Mouse (Mus musculus) midbrain, postnatal 0 days (tissue): ENCODE data around the gene Afap1. TPM values are rescaled to one million over a fixed set of nuclear protein-coding genes. Genes with fewer than 3 reads are reported as not detected.

Experiments used
- ATAC-seq: fragments of 200-750 bp; cut with Nextera tagmentation; 2 replicates; pipeline ENCODE4 v1.8.0; 2017; ENCODE audit warnings: moderate number of reproducible peaks, mild to moderate bottlenecking, moderate TSS enrichment, moderate library complexity; ENCODE audit not compliant: low FRiP score
- DNase-seq: peaks from one replicate; pipeline ENCODE4 v3.0.0-alpha.2; 2015; ENCODE audit warnings: low spot score
- H3K27ac ChIP-seq: fragments of 300-500 bp; sonication (generic); 2 replicates; pipeline ENCODE4 v1.5.1; 2014; ENCODE audit warnings: low read depth, mild to moderate bottlenecking, low read length, mixed read lengths
- H3K27me3 ChIP-seq: fragments of 300-500 bp; sonication (generic); 2 replicates; pipeline ENCODE4 v1.6.1; 2014; ENCODE audit warnings: low read length, control low read depth, mixed read lengths; ENCODE audit not compliant: insufficient read depth
- H3K36me3 ChIP-seq: fragments of 300-500 bp; sonication (generic); 2 replicates; pipeline ENCODE4 v1.6.1; 2014; ENCODE audit warnings: low read length, control low read depth, mixed read lengths; ENCODE audit not compliant: insufficient read depth
- H3K4me1 ChIP-seq: fragments of 300-500 bp; sonication (generic); 2 replicates; pipeline ENCODE4 v1.6.1; 2014; ENCODE audit warnings: mild to moderate bottlenecking, control low read depth, antibody characterized with exemption, low read length, mixed read lengths; ENCODE audit not compliant: insufficient read depth
- H3K4me2 ChIP-seq: fragments of 300-500 bp; sonication (generic); 2 replicates; pipeline ENCODE4 v1.6.1; 2014; ENCODE audit warnings: low read depth, mild to moderate bottlenecking, low read length, mixed read lengths; ENCODE audit not compliant: poor library complexity, severe bottlenecking
- H3K4me3 ChIP-seq: fragments of 300-500 bp; sonication (generic); 2 replicates; pipeline ENCODE4 v1.5.1; 2014; ENCODE audit warnings: low read depth, mild to moderate bottlenecking, low read length, moderate library complexity
- H3K9ac ChIP-seq: fragments of 300-500 bp; sonication (generic); replicated peaks from 2 replicates; pipeline ENCODE4 v1.6.1; 2014; ENCODE audit warnings: mild to moderate bottlenecking, low read length, moderate library complexity, mixed read lengths; ENCODE audit not compliant: poor library complexity, severe bottlenecking
- H3K9me3 ChIP-seq: fragments of 300-500 bp; sonication (generic); 2 replicates; pipeline ENCODE4 v1.6.1; 2016; ENCODE audit warnings: low read length, control low read depth
- CTCF ChIP-seq: IDR thresholded peaks from 2 replicates; pipeline ENCODE4 v1.5.1; 2016; ENCODE audit warnings: antibody characterized with exemption, mild to moderate bottlenecking
- WGBS: fragments of 180-500 bp; shearing (Covaris S2); extraction: QIAGEN DNeasy Blood & Tissue Kit; methylation state at CpG from one replicate; pipeline ENCODE4 v1.1.7; 2014; 5-methylcytosine and 5-hydroxymethylcytosine counted together
- polyA plus RNA-seq: library from polyadenylated mRNA; unstranded; fragments of >200 nt; fragmentation: Nextera tagmentation; extraction: Ambion mirVana; gene quantifications from 2 replicates; pipeline ENCODE4 v1.2.1, GENCODE M21; 2015
- total RNA-seq: library from RNA; depleted of rRNA; stranded (reverse); fragments of >200 nt; gene quantifications from 2 replicates; pipeline ENCODE4 v1.2.3, GENCODE M21; 2014

The Afap1 gene
- total and polyA plus RNA-seq, 2 experiments from 2014 or later, result 43.8 to 80.9 TPM

DNA sequence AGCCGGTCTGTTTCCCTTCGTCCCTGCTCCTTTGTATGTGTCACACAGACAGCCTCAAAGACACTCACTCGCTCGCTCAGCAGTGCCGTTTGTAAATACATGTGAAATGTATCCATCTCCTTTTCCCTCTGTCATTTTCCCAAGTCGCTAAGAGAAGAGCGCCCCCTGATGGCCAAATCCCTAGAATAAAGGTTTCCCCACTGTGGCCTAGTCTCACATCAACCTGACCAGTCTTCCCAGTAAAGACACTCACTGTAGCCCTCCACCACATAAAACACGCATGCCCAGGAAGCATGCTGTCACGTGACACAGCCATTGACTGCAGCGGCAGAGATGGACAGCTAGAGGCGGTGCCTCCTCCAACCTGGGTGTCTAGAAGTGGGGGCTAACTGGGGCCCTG lies 8.9 kb upstream of the Afap1 start:
- H3K27ac ChIP-seq, result no peak overlapping the region
- DNase-seq (peak; percentile 57), ATAC-seq (no peak)
- no peaks in the 10 kb centered on the region for H3K36me3 ChIP-seq
- 29% methylated on average over 11 of the region's 11 CpGs for WGBS
- no peaks in the 10 kb centered on the region for H3K4me1 ChIP-seq
- no peak overlapping the region for H3K4me2 ChIP-seq
- H3K9ac ChIP-seq, result no peak overlapping the region
- H3K9me3 ChIP-seq, result no peaks in the 10 kb centered on the region
- TF ChIP-seq CTCF, result peak; percentile 69
- H3K27me3 ChIP-seq, result no peaks in the 10 kb centered on the region
- H3K4me3 ChIP-seq, result no peak overlapping the region

DNA sequence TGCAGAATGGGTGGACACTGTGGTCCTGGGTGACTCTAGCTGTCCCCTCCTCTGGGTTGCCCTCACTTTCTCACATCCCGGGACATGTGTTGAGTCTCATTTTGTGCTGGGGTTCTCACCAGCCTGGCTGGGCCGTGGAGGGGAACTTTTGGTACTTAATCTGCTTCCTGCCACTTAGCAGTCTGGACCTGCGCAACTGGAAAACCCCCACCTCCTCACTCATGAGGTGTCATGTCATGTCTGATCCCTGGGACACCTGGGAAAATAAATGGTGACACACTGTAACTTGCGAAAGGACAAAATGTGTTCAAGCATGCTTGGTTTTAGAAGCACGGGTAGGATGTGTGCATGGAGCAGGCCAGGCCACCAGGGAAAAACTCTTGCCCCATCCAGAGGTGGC lies 8.4 kb upstream of the Afap1 start:
- no peak for DNase-seq
- H3K27me3 ChIP-seq, result no peaks in the 10 kb centered on the region
- no peak overlapping the region for H3K27ac ChIP-seq
- ATAC-seq, result no peak
- H3K9me3 ChIP-seq, result no peaks in the 10 kb centered on the region
- no peaks in the 10 kb centered on the region for H3K36me3 ChIP-seq
- no peak overlapping the region for H3K4me3 ChIP-seq
- no peak for TF ChIP-seq CTCF
- no peaks in the 10 kb centered on the region for H3K4me1 ChIP-seq
- no peak overlapping the region for H3K9ac ChIP-seq
- H3K4me2 ChIP-seq, result no peak overlapping the region
- WGBS, result 97% methylated on average over 5 of the region's 5 CpGs

DNA sequence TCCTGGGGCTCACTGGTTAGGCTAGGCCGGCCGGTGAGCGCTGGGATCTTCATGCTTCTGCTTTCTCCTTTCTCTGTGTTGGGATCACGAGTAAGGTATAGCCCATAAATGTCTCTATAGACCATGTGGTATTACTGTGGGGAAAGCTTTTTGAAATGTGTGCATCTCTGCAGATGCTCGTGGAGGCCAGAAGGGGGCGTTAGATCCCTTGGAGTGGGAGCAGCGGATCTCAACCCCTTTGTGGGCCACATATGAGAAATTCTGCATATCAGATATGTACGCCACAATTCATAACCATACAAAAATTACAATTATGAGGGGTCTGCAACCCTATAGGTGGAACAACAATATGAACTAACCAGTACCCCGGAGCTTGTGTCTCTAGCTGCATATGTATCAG lies 4.2 kb upstream of the Afap1 start:
- no peaks in the 10 kb centered on the region for H3K27me3 ChIP-seq
- H3K4me1 ChIP-seq, result no peaks in the 10 kb centered on the region
- no peak overlapping the region for H3K9ac ChIP-seq
- WGBS, result 53% methylated on average over 9 of the region's 9 CpGs
- DNase-seq (peak; percentile 56), ATAC-seq (no peak)
- no peaks in the 10 kb centered on the region for H3K9me3 ChIP-seq
- H3K4me3 ChIP-seq, result no peak overlapping the region
- H3K27ac ChIP-seq, result no peak overlapping the region
- H3K36me3 ChIP-seq, result no peaks in the 10 kb centered on the region
- peak; percentile 73 for TF ChIP-seq CTCF
- H3K4me2 ChIP-seq, result no peak overlapping the region

DNA sequence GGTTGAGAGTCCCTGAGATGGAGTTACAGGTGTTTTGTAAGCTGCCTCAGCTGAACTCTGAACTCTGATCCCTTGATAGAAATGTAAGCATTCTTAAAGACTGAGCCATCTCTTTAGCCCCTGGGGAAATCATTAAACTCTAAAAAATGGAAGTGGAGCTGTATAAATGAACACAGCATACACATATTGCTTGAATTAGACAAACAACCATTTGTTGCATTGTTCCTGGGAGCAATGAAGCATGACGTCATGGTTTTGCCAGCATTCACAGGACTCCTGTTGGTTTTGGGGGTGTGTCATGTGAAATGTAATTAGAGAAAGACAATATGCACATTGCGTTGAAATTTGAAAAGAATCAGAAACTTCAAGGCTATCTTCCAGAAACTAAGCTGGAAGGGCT lies 3.5 kb upstream of the Afap1 start:
- WGBS, result 40% methylated on average over 2 of the region's 2 CpGs
- no peak for TF ChIP-seq CTCF
- DNase-seq (no peak), ATAC-seq (no peak)
- Histone ChIP-seq H3K9ac (no peak overlapping the region), H3K4me2 (no peak overlapping the region), H3K4me1 (no peaks in the 10 kb centered on the region), H3K9me3 (no peaks in the 10 kb centered on the region), H3K27me3 (no peaks in the 10 kb centered on the region), H3K36me3 (no peaks in the 10 kb centered on the region), H3K4me3 (no peak overlapping the region), H3K27ac (no peak overlapping the region)

GRCm38 (mm10) chr5:35890985-35891730 lies 2.0 kb upstream of the Afap1 start:
- no peaks in the 10 kb centered on the region for H3K9me3 ChIP-seq
- peaks cover 6% of the 10 kb centered on the region; the same call in 1 of the 2 replicates for H3K4me1 ChIP-seq
- no peak overlapping the region for H3K4me2 ChIP-seq
- TF ChIP-seq CTCF, result no peak
- H3K9ac ChIP-seq, result no peak overlapping the region
- no peak overlapping the region for H3K27ac ChIP-seq
- no peaks in the 10 kb centered on the region for H3K36me3 ChIP-seq
- WGBS, result 93% methylated on average over 13 of the region's 13 CpGs
- ATAC-seq (no peak), DNase-seq (no peak)
- H3K4me3 ChIP-seq, result no peak overlapping the region
- H3K27me3 ChIP-seq, result no peaks in the 10 kb centered on the region

DNA sequence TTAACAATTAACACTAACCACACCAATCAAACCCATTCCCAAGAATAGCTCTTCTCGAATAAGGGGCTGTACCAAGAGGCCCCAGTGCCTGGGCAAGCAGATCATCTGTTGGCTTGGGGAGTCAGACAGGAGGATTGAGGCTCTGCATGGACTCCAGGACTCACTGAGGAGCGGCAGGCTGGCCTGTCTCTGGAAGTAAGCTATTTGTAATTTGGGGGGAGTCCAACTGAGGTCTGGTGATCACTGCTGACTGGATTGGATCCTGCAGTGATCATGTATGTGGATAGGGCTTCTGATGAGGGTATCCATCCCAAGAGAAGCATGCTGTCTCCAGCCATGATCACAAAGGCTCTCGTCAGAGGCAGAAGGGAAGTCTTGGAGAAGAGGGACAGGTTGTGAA lies 756 bp upstream of the Afap1 start:
- H3K27ac ChIP-seq, result no peak overlapping the region
- no peak for ATAC-seq
- WGBS, result 84% methylated on average over 3 of the region's 3 CpGs

More for the DNA sequence above, 756 bp upstream of the Afap1 start:
- H3K9ac ChIP-seq, result no peak overlapping the region
- DNase-seq, result no peak
- H3K27me3 ChIP-seq, result no peaks in the 10 kb centered on the region
- peaks cover 6% of the 10 kb centered on the region; the same call in 1 of the 2 replicates for H3K4me1 ChIP-seq
- H3K36me3 ChIP-seq, result no peaks in the 10 kb centered on the region
- TF ChIP-seq CTCF, result no peak
- H3K9me3 ChIP-seq, result no peaks in the 10 kb centered on the region
- H3K4me2 ChIP-seq, result peak overlapping the region; percentile 94
- no peak overlapping the region for H3K4me3 ChIP-seq
